Mouse (Mus musculus) granulocyte monocyte progenitor cell, adult 5-6 weeks (primary cell): ENCODE measurements around the gene Rpap1. TPM values are rescaled to one million over a fixed set of nuclear protein-coding genes. Genes with fewer than 3 reads are reported as not detected.
A peak's percentile ranks its signal among the peaks of the same experiment; 100 is the strongest.

Source experiments
- ATAC-seq: replicated peaks from 2 replicates; pipeline ENCODE4 v1.8.0; 2016; ENCODE audit warnings: mild to moderate bottlenecking, moderate TSS enrichment, inconsistent platforms; ENCODE audit not compliant: poor library complexity, severe bottlenecking
- total RNA-seq, 2 experiments: library from RNA; stranded (forward) in 1 of 2; stranded (reverse) in 1 of 2; fragments of 200-712, 200-1000 nt in 1 of 2; fragments of >200 nt in 1 of 2; fragmentation: Nextera tagmentation in 1 of 2; gene quantifications; 2 replicates each; pipeline ENCODE4 v1.2.3; 2014 to 2017

Gene Rpap1
- total RNA-seq (2014; fragmentation: Nextera tagmentation) (15.8 and 16.1 TPM in 2 replicates), total RNA-seq (2017) (10.7 and 11.7 TPM in 2 replicates)

GRCm38 (mm10) chr2:119787206-119787883 lies at the start of gene Rpap1:
Gene Rpap1 (minus strand): TSS chr2:119787537.
- peak; percentile 100 for ATAC-seq

- no peak for ATAC-seq
Observed at GRCm38 (mm10) chr2:119834231-119834630, 46.9 kb upstream of the Rpap1 start.

- no peak for ATAC-seq
Observed at GRCm38 (mm10) chr2:119830579-119830978, 43.2 kb upstream of the Rpap1 start.

- ATAC-seq: no peak
Observed at GRCm38 (mm10) chr2:119821136-119821535, 33.8 kb upstream of the Rpap1 start.

- ATAC-seq: no peak
Observed at GRCm38 (mm10) chr2:119818668-119819272, 31.4 kb upstream of the Rpap1 start.

- no peak for ATAC-seq
Observed at GRCm38 (mm10) chr2:119817047-119817446, 29.7 kb upstream of the Rpap1 start.

GRCm38 (mm10) chr2:119816611-119817010 lies 29.3 kb upstream of the Rpap1 start:
- ATAC-seq: no peak

- ATAC-seq: no peak
Observed at GRCm38 (mm10) chr2:119814376-119814933, 27.1 kb upstream of the Rpap1 start.

- ATAC-seq: no peak
Observed at GRCm38 (mm10) chr2:119811490-119812146, 24.3 kb upstream of the Rpap1 start.

- no peak for ATAC-seq
Observed at GRCm38 (mm10) chr2:119810890-119811289, 23.6 kb upstream of the Rpap1 start.

- no peak for ATAC-seq
Observed at GRCm38 (mm10) chr2:119808881-119809280, 21.5 kb upstream of the Rpap1 start.

GRCm38 (mm10) chr2:119808438-119808837 lies 21.1 kb upstream of the Rpap1 start:
- ATAC-seq: no peak

GRCm38 (mm10) chr2:119805536-119805935 lies 18.2 kb upstream of the Rpap1 start:
- ATAC-seq: no peak

GRCm38 (mm10) chr2:119804776-119805175 lies 17.4 kb upstream of the Rpap1 start:
- ATAC-seq: no peak

- no peak for ATAC-seq
Observed at GRCm38 (mm10) chr2:119804275-119804628, 16.9 kb upstream of the Rpap1 start.

- no peak for ATAC-seq
Observed at GRCm38 (mm10) chr2:119803618-119804274, 16.4 kb upstream of the Rpap1 start.

GRCm38 (mm10) chr2:119802767-119803617 lies 15.7 kb upstream of the Rpap1 start:
- no peak for ATAC-seq

- ATAC-seq: peak; percentile 82
Observed at GRCm38 (mm10) chr2:119800876-119801846, 13.8 kb upstream of the Rpap1 start.
